Mouse (Mus musculus) erythroblast, adult 5-6 weeks (primary cell): Measurements from ENCODE around the gene Ncbp2. TPM values are rescaled to one million over a fixed set of nuclear protein-coding genes. Genes with fewer than 3 reads are reported as not detected.

Experiments
- ATAC-seq: replicated peaks from 2 replicates; pipeline ENCODE4 v1.8.0; 2016; ENCODE audit warnings: moderate number of reproducible peaks, mild to moderate bottlenecking, moderate TSS enrichment, inconsistent platforms; ENCODE audit not compliant: poor library complexity, low FRiP score, severe bottlenecking
- total RNA-seq, 2 experiments: library from RNA; stranded (forward) in 1 of 2; stranded (reverse) in 1 of 2; fragments of 150-400 nt in 1 of 2; fragments of 200-764, 138-1000 nt in 1 of 2; gene quantifications; 2 replicates each; pipeline versions ENCODE4 v1.2.3 to v1.2.4; 2015 to 2017; ENCODE audit warnings: low replicate concordance in 2 of 2

Gene Ncbp2
- total RNA-seq, 2 experiments from 2014 or later = 3.1 to 4.9 TPM

GRCm38 (mm10) chr16:32002509-32003477 is 54.5 kb downstream of the Ncbp2 start, which contains the start of gene Senp5:
Gene Senp5 (minus strand): TSS chr16:32003287.
- ATAC-seq = peak; percentile 100

GRCm38 (mm10) chr16:32004731-32005130 is 56.4 kb downstream of the Ncbp2 start:
- ATAC-seq = no peak

GRCm38 (mm10) chr16:32008529-32009293 is 60.4 kb downstream of the Ncbp2 start:
- ATAC-seq = no peak

- ATAC-seq = no peak
These were observed 61.6 kb downstream of the Ncbp2 start for GRCm38 (mm10) chr16:32009913-32010312.

- ATAC-seq = no peak
These were observed 62.0 kb downstream of the Ncbp2 start for GRCm38 (mm10) chr16:32010330-32010729.

Other genes with a start within 250 kb of the Ncbp2 start
- gene Meltf, start 69.7 kb upstream of the Ncbp2 start, total RNA-seq (2015; ENCODE audit: low replicate concordance) = not detected in 2 replicates
- gene Meltf, start 69.7 kb upstream of the Ncbp2 start, total RNA-seq (2017; ENCODE audit: low replicate concordance) = not detected in 2 replicates
- gene Pigz, start 14.7 kb upstream of the Ncbp2 start, total RNA-seq (2015; ENCODE audit: low replicate concordance) = 1.9 TPM in 1 of 2 replicates, not detected in the other
- gene Pigz, start 14.7 kb upstream of the Ncbp2 start, total RNA-seq (2017; ENCODE audit: low replicate concordance) = 0.09 and 0.98 TPM in 2 replicates
- 3.1 and 14.0 TPM in 2 replicates for gene 0610012G03Rik, start within 50 bp of the Ncbp2 start, total RNA-seq (2015; ENCODE audit: low replicate concordance)
- 1.3 and 7.2 TPM in 2 replicates for gene 0610012G03Rik, start within 50 bp of the Ncbp2 start, total RNA-seq (2017; ENCODE audit: low replicate concordance)
- gene Senp5, start 54.8 kb downstream of the Ncbp2 start, total RNA-seq (2015; ENCODE audit: low replicate concordance) = 2.3 and 4.4 TPM in 2 replicates
- 2.8 and 4.6 TPM in 2 replicates for gene Senp5, start 54.8 kb downstream of the Ncbp2 start, total RNA-seq (2017; ENCODE audit: low replicate concordance)
- 10.2 and 21.7 TPM in 2 replicates for gene Pak2, start 130.8 kb downstream of the Ncbp2 start, total RNA-seq (2015; ENCODE audit: low replicate concordance)
- gene Pak2, start 130.8 kb downstream of the Ncbp2 start, total RNA-seq (2017; ENCODE audit: low replicate concordance) = 18.1 and 20.1 TPM in 2 replicates
- 16.9 and 30.4 TPM in 2 replicates for gene Pigx, start 151.2 kb downstream of the Ncbp2 start, total RNA-seq (2015; ENCODE audit: low replicate concordance)
- gene Pigx, start 151.2 kb downstream of the Ncbp2 start, total RNA-seq (2017; ENCODE audit: low replicate concordance) = 5.9 and 18.3 TPM in 2 replicates
- gene Cep19, start 151.3 kb downstream of the Ncbp2 start, total RNA-seq (2015; ENCODE audit: low replicate concordance) = 13.4 and 15.4 TPM in 2 replicates
- 9.1 and 15.0 TPM in 2 replicates for gene Cep19, start 151.3 kb downstream of the Ncbp2 start, total RNA-seq (2017; ENCODE audit: low replicate concordance)
- gene Nrros, start 217.1 kb downstream of the Ncbp2 start, total RNA-seq (2015; ENCODE audit: low replicate concordance) = 29.0 and 38.5 TPM in 2 replicates
- 18.1 and 25.4 TPM in 2 replicates for gene Nrros, start 217.1 kb downstream of the Ncbp2 start, total RNA-seq (2017; ENCODE audit: low replicate concordance)
- 1.9 and 6.9 TPM in 2 replicates for gene Bex6, start 231.3 kb downstream of the Ncbp2 start, total RNA-seq (2015; ENCODE audit: low replicate concordance)
- 3.2 and 7.8 TPM in 2 replicates for gene Bex6, start 231.3 kb downstream of the Ncbp2 start, total RNA-seq (2017; ENCODE audit: low replicate concordance)